In the genomic region with DNA sequence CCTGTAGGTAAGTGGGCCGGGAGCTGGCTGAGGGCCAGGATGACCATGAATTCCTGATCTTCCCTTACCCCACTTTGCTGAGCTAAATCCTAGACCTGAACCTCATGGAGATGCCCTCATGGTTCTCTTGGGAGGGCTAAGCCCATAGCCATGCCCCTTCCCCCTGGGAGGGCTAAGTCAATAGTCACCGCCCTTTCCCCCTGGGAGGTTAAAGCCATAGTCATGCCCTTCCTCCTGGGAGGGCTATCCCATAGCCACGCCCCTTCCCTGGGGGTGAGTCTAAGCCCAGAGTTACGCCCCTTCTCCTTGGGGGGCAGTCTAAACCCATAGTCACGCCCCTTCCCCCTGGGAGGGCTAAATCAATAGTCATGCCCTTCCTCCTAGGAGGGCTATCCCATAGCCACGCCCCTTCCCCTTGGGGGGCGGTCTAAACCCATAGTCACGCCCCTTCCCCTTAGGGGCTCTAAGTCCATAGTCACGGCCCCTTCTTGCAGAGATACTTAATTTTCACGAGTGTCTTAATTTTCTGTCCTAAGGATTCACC, we compare ENCODE assay signal across 19 mouse cellular contexts. TPM values are rescaled to one million over a fixed set of nuclear protein-coding genes. Genes with fewer than 3 reads are reported as not detected.
DNase-seq lines count a peak whose midpoint lies in the region; ATAC-seq and TF ChIP-seq lines count a peak whose summit lies in the region.
"Had no signal": no experiment of that assay in that cellular context is flagged by ENCODE, and none has a peak within 500 bp of the region (broad histone marks: within the 10 kb centered on the region; RNA-seq: fewer than 3 reads in every experiment).

No protein-coding gene starts in this region.

- DNase-seq in adrenal gland, adult (ENCODE audit: inconsistent age in 2 of 2, low spot score in 1 of 2) = peak; percentile 37 to 49
- no peak for DNase-seq in adrenal gland, postnatal 25 days
- DNase-seq in liver (peak; percentile 50), ES-E14 (ENCODE audit: low read depth, low spot score) (peak; percentile 79)
- DNase-seq in liver, embryonic 11.5 days (ENCODE audit: low spot score) = no peak
- DNase-seq in hindbrain, postnatal 0 days (ENCODE audit: low spot score) = no peak
- DNase-seq in layer of hippocampus, postnatal 14 days (ENCODE audit: low spot score in 2 of 2) = no peak
- DNase-seq: adrenal gland, adult 2 months; cerebellum, postnatal 14 days; kidney, adult 18-20 months; right cerebral cortex, postnatal 4 days had no signal

- H3K4me2 ChIP-seq in liver, embryonic 11.5 days = no peak overlapping the region
- no peak overlapping the region for H3K4me2 ChIP-seq in liver, embryonic 12.5 days
- H3K4me2 ChIP-seq in hindbrain, postnatal 0 days (ENCODE audit: low read depth, low read length) = no peak overlapping the region
- H3K4me2 ChIP-seq: forebrain, embryonic 13.5 days; hindbrain, embryonic 12.5 days; neural tube, embryonic 12.5 days had no signal

- H3K27ac ChIP-seq in liver, embryonic 11.5 days (ENCODE audit: low read depth, low read length) = no peak overlapping the region
- H3K27ac ChIP-seq in ES-E14 (ENCODE audit: insufficient read depth, low read depth, low read length, poor library complexity, severe bottlenecking) = no peak overlapping the region
- no peak overlapping the region for H3K27ac ChIP-seq in liver, embryonic 12.5 days
- no peak overlapping the region for H3K27ac ChIP-seq in hindbrain, postnatal 0 days
- H3K27ac ChIP-seq: forebrain, embryonic 13.5 days; heart, embryonic 10.5 days; hindbrain, embryonic 12.5 days; left cerebral cortex, adult 2 months; macrophage; neural tube, embryonic 12.5 days had no signal

- H3K9me3 ChIP-seq in liver, embryonic 11.5 days (ENCODE audit: control insufficient read depth, low read length) = no peaks in the 10 kb centered on the region
- no peaks in the 10 kb centered on the region for H3K9me3 ChIP-seq in ES-E14 (ENCODE audit: control insufficient read depth, insufficient read depth, low read depth, low read length)
- H3K9me3 ChIP-seq in liver, embryonic 12.5 days (replicated peaks) = 0 out of 2 replicates have a peak, but pooled peaks cover 4% of the 10 kb centered on the region
- no peaks in the 10 kb centered on the region for H3K9me3 ChIP-seq in hindbrain, postnatal 0 days (ENCODE audit: low read length)
- H3K9me3 ChIP-seq: forebrain, embryonic 13.5 days; heart, embryonic 10.5 days; hindbrain, embryonic 12.5 days; neural tube, embryonic 12.5 days had no signal

- no peak; the same call in 1 of the 2 replicates for ATAC-seq in liver, embryonic 11.5 days (replicated peaks; ENCODE audit: low FRiP score)
- ATAC-seq in liver, embryonic 12.5 days = 0 out of 2 replicates have a peak, but pooled peaks have one; percentile 38
- no peak for ATAC-seq in hindbrain, postnatal 0 days
- ATAC-seq: forebrain, embryonic 13.5 days; midbrain, embryonic 16.5 days had no signal

- H3K27me3 ChIP-seq in liver, embryonic 11.5 days (replicated peaks; ENCODE audit: control insufficient read depth, insufficient read depth, low read length) = 0 out of 2 replicates have a peak, but pooled peaks cover 3% of the 10 kb centered on the region
- peaks cover 11% of the 10 kb centered on the region for H3K27me3 ChIP-seq in liver, embryonic 12.5 days (replicated peaks)
- H3K27me3 ChIP-seq in hindbrain, postnatal 0 days (ENCODE audit: insufficient read depth, low read length) = no peaks in the 10 kb centered on the region
- H3K27me3 ChIP-seq: forebrain, embryonic 13.5 days; neural tube, embryonic 12.5 days had no signal

- in situ Hi-C loops in ES-E14 (cut with MboI; ENCODE audit: low sequenced_read_pairs in 2 of 2, unreplicated experiment in 2 of 2) = loop anchor here in 1 of 2 experiments (25.0 kb wide), 1 partner anchor 661 kb away; no protein-coding TSS in a partner anchor

- H3K4me1 ChIP-seq in liver, embryonic 11.5 days (replicated peaks; ENCODE audit: control insufficient read depth, insufficient read depth, low read length) = 0 out of 2 replicates have a peak, but pooled peaks cover 2% of the 10 kb centered on the region
- H3K4me1 ChIP-seq in ES-E14 (ENCODE audit: control insufficient read depth in 2 of 2, insufficient read depth in 2 of 2, low read length in 2 of 2, poor library complexity in 1 of 2) = peaks cover 0 to 17% of the 10 kb centered on the region in 2 experiments; a peak in 1 of 4 replicates
- peaks cover 5% of the 10 kb centered on the region; the same call in 1 of the 2 replicates for H3K4me1 ChIP-seq in liver, embryonic 12.5 days
- H3K4me1 ChIP-seq in hindbrain, postnatal 0 days (ENCODE audit: insufficient read depth, low read length) = no peaks in the 10 kb centered on the region
- H3K4me1 ChIP-seq: forebrain, embryonic 13.5 days had no signal

- no peak for TF ChIP-seq CTCF in hindbrain, postnatal 0 days (IDR thresholded peaks at IDR 0.05; ENCODE audit: low read depth)

- H3K4me3 ChIP-seq in liver, embryonic 11.5 days (ENCODE audit: low read depth, low read length) = no peak overlapping the region
- no peak overlapping the region for H3K4me3 ChIP-seq in ES-E14 (ENCODE audit: insufficient read depth in 1 of 2, low read depth in 1 of 2, low read length in 2 of 2, poor library complexity in 1 of 2, severe bottlenecking in 1 of 2)
- no peak overlapping the region for H3K4me3 ChIP-seq in liver, embryonic 12.5 days
- H3K4me3 ChIP-seq in hindbrain, postnatal 0 days (ENCODE audit: low read length) = no peak overlapping the region
- H3K4me3 ChIP-seq: forebrain, embryonic 13.5 days; heart, embryonic 10.5 days; hindbrain, embryonic 12.5 days; left cerebral cortex, adult 2 months; neural tube, embryonic 12.5 days had no signal

- 36% methylated on average over 10 of the region's 10 CpGs for WGBS in liver, embryonic 11.5 days
- WGBS in liver, embryonic 12.5 days (ENCODE audit: insufficient replicate concordance) = 25% methylated on average over 10 of the region's 10 CpGs
- 41% methylated on average over 9 of the region's 10 CpGs for WGBS in hindbrain, postnatal 0 days

- no peaks in the 10 kb centered on the region for H3K36me3 ChIP-seq in liver, embryonic 11.5 days (ENCODE audit: control insufficient read depth, insufficient read depth, low read length)
- H3K36me3 ChIP-seq in ES-E14 (ENCODE audit: control insufficient read depth, insufficient read depth, low read length, poor library complexity, severe bottlenecking) = no peaks in the 10 kb centered on the region
- H3K36me3 ChIP-seq in liver, embryonic 12.5 days = no peaks in the 10 kb centered on the region
- H3K36me3 ChIP-seq in hindbrain, postnatal 0 days (ENCODE audit: insufficient read depth, low read length) = no peaks in the 10 kb centered on the region
- H3K36me3 ChIP-seq: heart, embryonic 10.5 days; hindbrain, embryonic 12.5 days; neural tube, embryonic 12.5 days had no signal

- H3K9ac ChIP-seq in liver, embryonic 11.5 days (ENCODE audit: low read depth, low read length) = no peak overlapping the region
- H3K9ac ChIP-seq in ES-E14 (ENCODE audit: insufficient read depth, low read depth, low read length, poor library complexity, severe bottlenecking) = no peak overlapping the region
- no peak overlapping the region for H3K9ac ChIP-seq in liver, embryonic 12.5 days
- no peak overlapping the region for H3K9ac ChIP-seq in hindbrain, postnatal 0 days (replicated peaks; ENCODE audit: low read length)
- H3K9ac ChIP-seq: forebrain, embryonic 13.5 days; hindbrain, embryonic 12.5 days; neural tube, embryonic 12.5 days had no signal

TF ChIP-seq in ES-E14, 5 proteins besides CTCF, POLR2A, EP300 and RAD21:
- TF ChIP-seq CHD2 (IDR thresholded peaks at IDR 0.05; ENCODE audit: low read depth, low read length) (no peak), ZNF384 (IDR thresholded peaks at IDR 0.05; ENCODE audit: low read depth, low read length) (no peak), HCFC1 (IDR thresholded peaks at IDR 0.05; ENCODE audit: borderline replicate concordance, insufficient read depth, low read length) (no peak), ZC3H11A (IDR thresholded peaks at IDR 0.05; ENCODE audit: borderline replicate concordance, low read depth, low read length) (no peak), MAFK (IDR thresholded peaks at IDR 0.05; ENCODE audit: insufficient read depth, low read depth, low read length) (no peak)

RNA-seq across cellular contexts. Expression of gene 6030408B16Rik, which starts 33.1 kb away (rescaled TPM):
- total RNA-seq in adrenal gland, postnatal 25 days (2021) = 0.27 TPM in 1 of 2 replicates, not detected in the other
- 0.58 and 0.94 TPM in 2 replicates for polyA plus RNA-seq in liver, embryonic 11.5 days (2014; fragmentation: Nextera tagmentation; extraction: Ambion mirVana)
- total RNA-seq in ES-E14 (2012; rRNA removed) = 0.22 and 0.32 TPM in 2 replicates
- 0.17 and 0.19 TPM in 2 replicates for polyA plus RNA-seq in liver, embryonic 12.5 days (2016; fragmentation: Nextera tagmentation; extraction: Ambion mirVana)
- total RNA-seq in hindbrain, postnatal 0 days (2014; rRNA removed) = not detected in 2 replicates
- 0.15 and 0.30 TPM in 2 replicates for polyA plus RNA-seq in hindbrain, postnatal 0 days (2015; fragmentation: Nextera tagmentation; extraction: Ambion mirVana)
- under 1 TPM; 0.28 to 0.69 TPM for total RNA-seq in layer of hippocampus, postnatal 14 days (2021)
- polyA plus RNA-seq: macrophage had no signal

RNA-seq across cellular contexts. Expression of gene Atg101, which starts 42.0 kb away (rescaled TPM):
- 40.6 and 44.5 TPM in 2 replicates for total RNA-seq in adrenal gland, postnatal 25 days (2021)
- 52.6 and 54.9 TPM in 2 replicates for polyA plus RNA-seq in liver, embryonic 11.5 days (2014; fragmentation: Nextera tagmentation; extraction: Ambion mirVana)
- total RNA-seq in ES-E14 (2012; rRNA removed) = 116 and 119 TPM in 2 replicates
- 31.5 and 31.7 TPM in 2 replicates for polyA plus RNA-seq in liver, embryonic 12.5 days (2016; fragmentation: Nextera tagmentation; extraction: Ambion mirVana)
- 44.1 and 52.3 TPM in 2 replicates for total RNA-seq in hindbrain, postnatal 0 days (2014; rRNA removed)
- 69.1 and 75.3 TPM in 2 replicates for polyA plus RNA-seq in hindbrain, postnatal 0 days (2015; fragmentation: Nextera tagmentation; extraction: Ambion mirVana)
- 10 to 100 TPM; 45.9 to 47.3 TPM for total RNA-seq in layer of hippocampus, postnatal 14 days (2021)

RNA-seq across cellular contexts. Expression of gene Krt80, which starts 43.9 kb away (rescaled TPM):
- 1.0 and 1.3 TPM in 2 replicates for total RNA-seq in adrenal gland, postnatal 25 days (2021)
- 0.23 TPM in 1 of 2 replicates, not detected in the other for polyA plus RNA-seq in liver, embryonic 11.5 days (2014; fragmentation: Nextera tagmentation; extraction: Ambion mirVana)
- 0.18 TPM in 1 of 2 replicates, not detected in the other for total RNA-seq in ES-E14 (2012; rRNA removed)
- 0.11 and 0.16 TPM in 2 replicates for polyA plus RNA-seq in liver, embryonic 12.5 days (2016; fragmentation: Nextera tagmentation; extraction: Ambion mirVana)
- 0.43 and 1.2 TPM in 2 replicates for total RNA-seq in hindbrain, postnatal 0 days (2014; rRNA removed)
- 0.30 and 0.33 TPM in 2 replicates for polyA plus RNA-seq in hindbrain, postnatal 0 days (2015; fragmentation: Nextera tagmentation; extraction: Ambion mirVana)
- under 1 TPM in 1 of 2 experiments, not detected in 1; 0.10 TPM for total RNA-seq in layer of hippocampus, postnatal 14 days (2021)
- polyA plus RNA-seq: neural tube, embryonic 12.5 days had no signal

Comparison
In these comparisons a context has a peak if more than half of its experiments do, and no peak if none do; other contexts are left out.
1. DNase-seq: peak in adrenal gland, adult (2 of 2), liver (single experiment) and ES-E14 (single experiment); none in adrenal gland, postnatal 25 days (single experiment), liver, embryonic 11.5 days (single experiment), hindbrain, postnatal 0 days (single experiment) and layer of hippocampus, postnatal 14 days (0 of 2).